Mouse (Mus musculus) cerebellum, adult 2 months (tissue): ENCODE results near the gene Dscaml1. TPM values are rescaled to one million over a fixed set of nuclear protein-coding genes. Genes with fewer than 3 reads are reported as not detected.
A peak's percentile ranks its signal among the peaks of the same experiment; 100 is the strongest.

Experiments
- DNase-seq, 2 experiments: peaks; one replicate each; pipeline ENCODE4 v3.0.0; 2021
- H3K27ac ChIP-seq: fragments of 200-500 bp; 2 replicates; pipeline ENCODE4 v1.5.1; 2012; ENCODE audit warnings: low read length, control low read depth, inconsistent platforms; ENCODE audit not compliant: insufficient read depth
- H3K27me3 ChIP-seq: fragments of 200-500 bp; 2 replicates; pipeline ENCODE4 v1.6.1; 2012; ENCODE audit warnings: inconsistent platforms, mild to moderate bottlenecking, low read length, moderate library complexity; ENCODE audit not compliant: control insufficient read depth, insufficient read depth
- H3K4me1 ChIP-seq: fragments of 200-500 bp; 2 replicates; pipeline ENCODE4 v1.6.1; 2011; ENCODE audit warnings: low read length; ENCODE audit not compliant: control insufficient read depth, insufficient read depth
- H3K4me3 ChIP-seq: fragments of 200-500 bp; replicated peaks from 2 replicates; pipeline ENCODE3; 2011; ENCODE audit warnings: mild to moderate bottlenecking, low read depth, low read length, control low read depth; ENCODE audit not compliant: insufficient read depth
- CTCF ChIP-seq: fragments of 200-500 bp; IDR thresholded peaks from 2 replicates; pipeline ENCODE4 v1.5.1; 2011; ENCODE audit warnings: low read depth, mild to moderate bottlenecking, control low read depth, low read length, moderate library complexity, borderline replicate concordance; ENCODE audit not compliant: insufficient read depth
- POLR2A ChIP-seq: fragments of 200-500 bp; IDR thresholded peaks from 2 replicates; pipeline ENCODE4 v1.6.1; 2011; ENCODE audit warnings: low read length, control low read depth, borderline replicate concordance; ENCODE audit not compliant: insufficient read depth
- WGBS: fragments of 180-500 bp; shearing (Covaris S2); methylation state at CpG from one replicate; pipeline ENCODE4 v1.1.7; 2018; 5-methylcytosine and 5-hydroxymethylcytosine counted together
- polyA plus RNA-seq: library from polyadenylated mRNA; depleted of rRNA; stranded (reverse); fragments of >200 nt; gene quantifications from 2 replicates; pipeline ENCODE4 v1.2.3, GENCODE M21; 2012

The Dscaml1 gene
- polyA plus RNA-seq, 1 experiment = 23.4 TPM

DNA sequence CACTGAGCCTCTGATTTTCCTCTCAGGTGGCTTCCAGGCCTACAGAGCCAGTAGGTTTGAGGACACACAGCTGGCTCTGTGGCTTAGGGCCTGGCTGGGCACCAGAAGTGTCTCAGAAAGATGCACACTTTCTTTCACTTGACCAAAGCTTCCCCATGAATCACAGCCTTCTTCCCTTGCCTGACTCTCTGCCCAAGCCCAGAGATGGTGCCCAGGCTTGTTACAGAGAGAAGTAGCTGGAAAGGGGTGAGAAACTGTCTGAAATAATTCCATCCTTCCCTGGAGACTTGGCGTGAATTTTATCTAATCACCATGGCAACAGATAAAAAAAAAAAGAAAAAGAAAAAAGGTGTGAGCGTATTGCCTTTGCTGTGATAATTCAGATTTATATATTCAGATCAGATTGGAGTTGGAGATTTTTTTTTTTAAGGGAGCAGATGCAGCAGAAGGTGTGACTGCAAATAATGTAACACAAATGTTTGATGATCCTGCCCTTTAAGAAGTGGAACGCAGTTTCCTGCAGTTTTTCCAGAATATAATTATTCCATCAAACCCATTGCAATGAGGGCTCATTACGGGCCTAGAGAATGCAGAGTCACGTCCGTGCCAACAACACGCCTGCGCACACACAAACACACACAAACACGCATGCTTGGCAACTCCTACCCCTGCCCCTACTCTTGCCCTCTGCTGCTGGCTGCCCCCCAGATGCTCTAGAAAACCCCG lies 44.5 kb downstream of the Dscaml1 start:
- Histone ChIP-seq H3K4me1 (peaks cover 13% of the 10 kb centered on the region), H3K4me3 (no peak overlapping the region), H3K27me3 (no peaks in the 10 kb centered on the region), H3K27ac (no peak overlapping the region)
- no peak for DNase-seq
- TF ChIP-seq CTCF (no peak), POLR2A (no peak)
- 81% methylated on average over 10 of the region's 10 CpGs for WGBS

GRCm38 (mm10) chr9:45471691-45472090 lies 45.3 kb downstream of the Dscaml1 start:
- Histone ChIP-seq H3K27ac (no peak overlapping the region), H3K4me3 (no peak overlapping the region), H3K27me3 (no peaks in the 10 kb centered on the region), H3K4me1 (peaks cover 13% of the 10 kb centered on the region)
- TF ChIP-seq POLR2A = no peak
- no peak for TF ChIP-seq CTCF
- no peak for DNase-seq
- 54% methylated on average over 9 of the region's 9 CpGs for WGBS

DNA sequence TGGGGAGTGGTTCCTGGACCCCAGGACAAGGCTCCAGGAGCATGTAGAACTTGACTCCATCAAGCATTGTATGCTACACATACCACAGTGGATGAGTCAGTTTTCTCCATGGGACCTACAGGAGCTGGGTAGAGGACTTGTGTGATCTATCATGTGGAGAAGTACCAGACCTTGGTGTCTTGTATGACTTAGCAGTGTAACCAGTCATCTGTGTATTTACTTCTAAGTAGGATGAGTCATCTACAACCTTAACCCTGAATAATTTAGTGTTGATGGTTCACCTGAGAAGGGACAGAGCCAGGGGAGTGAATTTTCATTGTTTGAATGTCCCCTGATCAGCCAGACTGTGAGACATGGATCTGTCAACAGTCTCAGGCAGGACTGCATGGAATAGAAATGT lies 48.4 kb downstream of the Dscaml1 start:
- TF ChIP-seq CTCF = no peak
- no peak for TF ChIP-seq POLR2A
- H3K4me1 ChIP-seq = peaks cover 19% of the 10 kb centered on the region
- no peak overlapping the region for H3K27ac ChIP-seq
- H3K27me3 ChIP-seq = no peaks in the 10 kb centered on the region
- no peak overlapping the region for H3K4me3 ChIP-seq
- DNase-seq = no peak

- H3K27me3 ChIP-seq = no peaks in the 10 kb centered on the region
- no peak overlapping the region for H3K27ac ChIP-seq
- 22% methylated on average over 9 of the region's 9 CpGs for WGBS
- peak; percentile 38 to 59 for DNase-seq
- peaks cover 17% of the 10 kb centered on the region for H3K4me1 ChIP-seq
- H3K4me3 ChIP-seq = no peak overlapping the region
- TF ChIP-seq CTCF = no peak
- no peak for TF ChIP-seq POLR2A
Observed at GRCm38 (mm10) chr9:45480936-45481335, 54.5 kb downstream of the Dscaml1 start.

- TF ChIP-seq CTCF (no peak), POLR2A (no peak)
- H3K4me3 ChIP-seq = no peak overlapping the region
- H3K27ac ChIP-seq = peak overlapping the region; percentile 71
- peaks cover 10% of the 10 kb centered on the region for H3K4me1 ChIP-seq
- H3K27me3 ChIP-seq = no peaks in the 10 kb centered on the region
- WGBS = 85% methylated on average over 4 of the region's 4 CpGs
- DNase-seq = no peak
Observed at GRCm38 (mm10) chr9:45486665-45487074, 60.2 kb downstream of the Dscaml1 start.

DNA sequence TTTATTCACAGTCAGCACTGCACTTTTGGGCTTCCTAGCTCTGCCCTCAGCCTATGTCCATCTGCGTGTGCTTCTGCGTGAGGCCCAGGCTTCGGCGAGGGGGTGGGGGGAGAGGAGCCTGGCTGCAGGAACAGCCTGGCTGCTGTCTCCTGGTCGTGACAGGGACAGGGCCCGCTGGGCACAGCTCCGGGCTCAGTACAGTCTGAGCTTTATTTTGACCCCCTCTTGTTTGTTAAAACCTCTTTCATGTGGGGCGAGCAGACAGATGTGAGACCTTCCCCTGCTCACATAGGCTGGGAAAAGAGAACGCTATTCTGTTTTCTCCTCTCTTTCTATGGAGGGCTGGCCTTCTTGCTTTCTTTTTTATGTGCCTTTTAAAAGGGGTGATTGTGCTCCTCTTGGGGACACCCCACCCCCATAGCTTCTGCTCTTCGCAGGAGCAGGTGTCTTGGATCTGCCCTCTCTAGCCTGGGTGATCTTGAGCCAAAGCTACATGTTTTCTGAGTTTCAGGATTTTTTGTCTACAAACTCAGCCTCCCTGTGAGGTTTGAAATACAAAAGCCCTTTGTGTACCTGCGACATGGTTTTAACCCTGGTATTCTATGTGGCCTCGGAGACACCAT lies 60.9 kb downstream of the Dscaml1 start:
- WGBS = 60% methylated on average over 12 of the region's 12 CpGs
- H3K4me1 ChIP-seq = peaks cover 10% of the 10 kb centered on the region
- no peak overlapping the region for H3K4me3 ChIP-seq
- DNase-seq = peak in 1 of 2 experiments; percentile 45
- peak overlapping the region; percentile 71 for H3K27ac ChIP-seq
- H3K27me3 ChIP-seq = no peaks in the 10 kb centered on the region
- TF ChIP-seq POLR2A (no peak), CTCF (no peak)

GRCm38 (mm10) chr9:45490899-45491298 lies 64.5 kb downstream of the Dscaml1 start:
- Histone ChIP-seq H3K27me3 (no peaks in the 10 kb centered on the region), H3K4me3 (no peak overlapping the region), H3K4me1 (peaks cover 10% of the 10 kb centered on the region), H3K27ac (no peak overlapping the region)
- no peak for TF ChIP-seq POLR2A
- no peak for TF ChIP-seq CTCF
- DNase-seq = no peak
- WGBS = 95% methylated on average over 2 of the region's 2 CpGs

- DNase-seq = no peak
- Histone ChIP-seq H3K4me3 (no peak overlapping the region), H3K4me1 (no peaks in the 10 kb centered on the region; the same call in 1 of the 2 replicates), H3K27ac (no peak overlapping the region), H3K27me3 (no peaks in the 10 kb centered on the region)
- 93% methylated on average over 3 of the region's 3 CpGs for WGBS
- no peak for TF ChIP-seq POLR2A
- TF ChIP-seq CTCF = no peak
Observed at GRCm38 (mm10) chr9:45494889-45495288, 68.5 kb downstream of the Dscaml1 start.
